Mouse (Mus musculus) retina, adult 2 months (tissue): ENCODE data around the gene Zfp644.
"Not testable (repeated sequence)": the region's sequence is repeated elsewhere in the genome, so short reads cannot be mapped to it uniquely, and the experiment has no call there.

Experiments used
- DNase-seq: peaks from one replicate; pipeline ENCODE4 v3.0.0-alpha.2; 2012; ENCODE audit warnings: low read depth, low spot score

Gene Zfp644

GRCm38 (mm10) chr5:106696396-106697337 is at the start of gene Zfp644:
Zfp644 (minus strand) TSS chr5:106697287.
- peak; percentile 74 for DNase-seq

GRCm38 (mm10) chr5:106739716-106740115 is 42.6 kb upstream of the Zfp644 start:
- no peak for DNase-seq

GRCm38 (mm10) chr5:106723487-106723886 is 26.4 kb upstream of the Zfp644 start:
- DNase-seq = no peak

- DNase-seq = no peak
These were observed 25.7 kb upstream of the Zfp644 start for GRCm38 (mm10) chr5:106722771-106723170.

- DNase-seq = no peak
These were observed 14.8 kb upstream of the Zfp644 start for GRCm38 (mm10) chr5:106711870-106712277.

- DNase-seq = no peak
These were observed 14.2 kb upstream of the Zfp644 start for GRCm38 (mm10) chr5:106711220-106711726.

- DNase-seq = no peak
These were observed 13.5 kb upstream of the Zfp644 start for GRCm38 (mm10) chr5:106710611-106711010.

- DNase-seq = no peak
These were observed 13.0 kb upstream of the Zfp644 start for GRCm38 (mm10) chr5:106710085-106710409.

- no peak for DNase-seq
These were observed 12.4 kb upstream of the Zfp644 start for GRCm38 (mm10) chr5:106709388-106710084.

- no peak for DNase-seq
These were observed 9.3 kb upstream of the Zfp644 start for GRCm38 (mm10) chr5:106706363-106706762.

- DNase-seq = peak; percentile 23
These were observed 8.1 kb upstream of the Zfp644 start for GRCm38 (mm10) chr5:106705162-106705561.

GRCm38 (mm10) chr5:106695681-106696395 is 1.2 kb downstream of the Zfp644 start:
- no peak for DNase-seq

GRCm38 (mm10) chr5:106695141-106695540 is 1.9 kb downstream of the Zfp644 start:
- DNase-seq = no peak

GRCm38 (mm10) chr5:106694683-106695082 is 2.4 kb downstream of the Zfp644 start:
- no peak for DNase-seq

- no peak for DNase-seq
These were observed 4.1 kb downstream of the Zfp644 start for GRCm38 (mm10) chr5:106693034-106693433.

- no peak for DNase-seq
These were observed 16.2 kb downstream of the Zfp644 start for GRCm38 (mm10) chr5:106680636-106681458.

GRCm38 (mm10) chr5:106679659-106680058 is 17.4 kb downstream of the Zfp644 start:
- DNase-seq = no peak

- not testable (repeated sequence) for DNase-seq
These were observed 18.3 kb downstream of the Zfp644 start for GRCm38 (mm10) chr5:106678823-106679222.

- DNase-seq = no peak
These were observed 20.3 kb downstream of the Zfp644 start for GRCm38 (mm10) chr5:106676784-106677183.

GRCm38 (mm10) chr5:106672597-106672996 is 24.5 kb downstream of the Zfp644 start:
- DNase-seq = no peak

GRCm38 (mm10) chr5:106671893-106672292 is 25.2 kb downstream of the Zfp644 start:
- DNase-seq = no peak
